Mouse (Mus musculus) monocyte, adult 2 months (primary cell): ENCODE data around the gene Dab1.

Experiments used
- DNase-seq, 2 experiments: peaks; one replicate each; pipeline ENCODE4 v3.0.0; 2022; ENCODE audit warnings: low spot score in 2 of 2, low read depth in 1 of 2

Gene Dab1

GRCm38 (mm10) chr4:103961134-103962049 lies 342.2 kb downstream of the Dab1 start:
- DNase-seq: no peak

GRCm38 (mm10) chr4:103969906-103970305 lies 350.7 kb downstream of the Dab1 start:
- DNase-seq: no peak

- no peak for DNase-seq
These were observed 355.4 kb downstream of the Dab1 start for GRCm38 (mm10) chr4:103974536-103974935.

GRCm38 (mm10) chr4:103974946-103975345 lies 355.8 kb downstream of the Dab1 start:
- no peak for DNase-seq

- DNase-seq: no peak
These were observed 374.7 kb downstream of the Dab1 start for GRCm38 (mm10) chr4:103993884-103994283.

GRCm38 (mm10) chr4:103994406-103994805 lies 375.2 kb downstream of the Dab1 start:
- no peak for DNase-seq

GRCm38 (mm10) chr4:104008406-104008805 lies 389.2 kb downstream of the Dab1 start:
- DNase-seq: no peak

- DNase-seq: no peak
These were observed 392.5 kb downstream of the Dab1 start for GRCm38 (mm10) chr4:104011683-104012082.

- DNase-seq: no peak
These were observed 393.0 kb downstream of the Dab1 start for GRCm38 (mm10) chr4:104012150-104012549.

- DNase-seq: no peak
These were observed 406.0 kb downstream of the Dab1 start for GRCm38 (mm10) chr4:104025117-104025694.

- no peak for DNase-seq
These were observed 407.7 kb downstream of the Dab1 start for GRCm38 (mm10) chr4:104026834-104027233.

GRCm38 (mm10) chr4:104027239-104027638 lies 408.1 kb downstream of the Dab1 start:
- no peak for DNase-seq

GRCm38 (mm10) chr4:104036091-104036490 lies 416.9 kb downstream of the Dab1 start:
- DNase-seq: no peak

GRCm38 (mm10) chr4:104039588-104039987 lies 420.4 kb downstream of the Dab1 start:
- DNase-seq: no peak

GRCm38 (mm10) chr4:104043441-104043840 lies 424.3 kb downstream of the Dab1 start:
- DNase-seq: no peak

GRCm38 (mm10) chr4:104044634-104045033 lies 425.5 kb downstream of the Dab1 start:
- no peak for DNase-seq

- no peak for DNase-seq
These were observed 429.0 kb downstream of the Dab1 start for GRCm38 (mm10) chr4:104047966-104048804.

- DNase-seq: no peak
These were observed 438.0 kb downstream of the Dab1 start for GRCm38 (mm10) chr4:104057116-104057515.

GRCm38 (mm10) chr4:104059569-104059968 lies 440.4 kb downstream of the Dab1 start:
- no peak for DNase-seq

GRCm38 (mm10) chr4:104062356-104062755 lies 443.2 kb downstream of the Dab1 start:
- no peak for DNase-seq

GRCm38 (mm10) chr4:104066901-104067300 lies 447.7 kb downstream of the Dab1 start:
- DNase-seq: no peak

- DNase-seq: no peak
These were observed 448.6 kb downstream of the Dab1 start for GRCm38 (mm10) chr4:104067748-104068147.
